26 mouse cellular contexts compared by ENCODE assay signal in genomic region chr3:97774861-97775260, GRCm38 (mm10).
A peak's percentile ranks its signal among the peaks of the same experiment; 100 is the strongest.
DNase-seq lines count a peak whose midpoint lies in the region; ATAC-seq and TF ChIP-seq lines count a peak whose summit lies in the region.
"Had no signal": no experiment of that assay in that cellular context is flagged by ENCODE, and none has a peak within 500 bp of the region (broad histone marks: within the 10 kb centered on the region; RNA-seq: fewer than 3 reads in every experiment).

No protein-coding gene starts in this region.

- dilution Hi-C loops in CH12.LX (cut with MboI; ENCODE audit: extremely low pct_ligation_motif_present, extremely low pct_unique_long_range_greater_than_20kb, low sequenced_read_pairs): no loop called here

- H3K27ac ChIP-seq in CH12.LX (ENCODE audit: insufficient read depth, low read depth): no peak overlapping the region
- no peak overlapping the region for H3K27ac ChIP-seq in hindbrain, embryonic 13.5 days
- H3K27ac ChIP-seq: forebrain, embryonic 13.5 days; gastrocnemius, adult 2 months; hindbrain, embryonic 15.5 days; intestine, embryonic 15.5 days; layer of hippocampus, adult 2 months; midbrain, embryonic 13.5 days; neural tube, embryonic 12.5 days; stomach, embryonic 15.5 days had no signal

- H3K9ac ChIP-seq in CH12.LX (ENCODE audit: insufficient read depth, low read depth): 0 out of 2 replicates have a peak overlapping the region, but pooled peaks have one; percentile 33
- no peak overlapping the region for H3K9ac ChIP-seq in hindbrain, embryonic 13.5 days
- H3K9ac ChIP-seq: forebrain, embryonic 13.5 days; heart, embryonic 12.5 days; hindbrain, embryonic 15.5 days; intestine, embryonic 15.5 days; midbrain, embryonic 13.5 days; neural tube, embryonic 12.5 days; stomach, embryonic 15.5 days had no signal

- TF ChIP-seq CTCF in CH12.LX (conservative IDR thresholded peaks at IDR 0.05 in 1 of 2, IDR thresholded peaks at IDR 0.05 in 1 of 2; ENCODE audit: low read depth in 2 of 2, low read length in 2 of 2): peak in 1 of 2 experiments; percentile 60; a peak in 2 of 4 replicates

- H3K79me2 ChIP-seq in CH12.LX (replicated peaks; ENCODE audit: control insufficient read depth, extremely low read depth, insufficient read depth, poor library complexity, severe bottlenecking): no peaks in the 10 kb centered on the region

- no peaks in the 10 kb centered on the region for H3K27me3 ChIP-seq in CH12.LX (replicated peaks)
- no peaks in the 10 kb centered on the region for H3K27me3 ChIP-seq in hindbrain, embryonic 13.5 days
- H3K27me3 ChIP-seq: forebrain, embryonic 13.5 days; heart, embryonic 12.5 days; hindbrain, embryonic 15.5 days; intestine, embryonic 15.5 days; midbrain, embryonic 13.5 days; neural tube, embryonic 12.5 days; stomach, embryonic 15.5 days had no signal

- intact Hi-C loops in heart, postnatal 14 days (cut with DNase I): no loop called here

- WGBS in hindbrain, embryonic 13.5 days: 81% methylated on average over 1 of the region's 1 CpGs

- peak; percentile 85 for TF ChIP-seq EP300 in CH12.LX (IDR thresholded peaks at IDR 0.05; ENCODE audit: low read length)

- TF ChIP-seq POLR2A in CH12.LX (IDR thresholded peaks at IDR 0.05; ENCODE audit: low read depth, low read length): no peak

- peak; percentile 51 for DNase-seq in A20 (ENCODE audit: low read depth, low spot score)
- DNase-seq in CH12.LX (ENCODE audit: extremely low read depth): peak; percentile 81
- DNase-seq in heart, postnatal 14 days: no peak
- DNase-seq in cerebellum, postnatal 4 days (ENCODE audit: low spot score in 2 of 2): no peak
- DNase-seq: adrenal gland, postnatal 25 days; cerebellum, adult 9-11 months; gastrocnemius, adult 2 months; heart, postnatal 10 days; kidney, adult 9 months; kidney, postnatal 25 days; lung, postnatal 10 days; retina, postnatal 1 day; thymus, adult 18-20 months; thymus, postnatal 36 days had no signal

- peak overlapping the region; percentile 66; the same call in 1 of the 2 replicates for H3K4me2 ChIP-seq in CH12.LX (ENCODE audit: insufficient read depth, low read depth, poor library complexity, severe bottlenecking)
- H3K4me2 ChIP-seq in hindbrain, embryonic 13.5 days: no peak overlapping the region
- H3K4me2 ChIP-seq: forebrain, embryonic 13.5 days; heart, embryonic 12.5 days; hindbrain, embryonic 15.5 days; intestine, embryonic 15.5 days; midbrain, embryonic 13.5 days; neural tube, embryonic 12.5 days; stomach, embryonic 15.5 days had no signal

- peak; percentile 59 for TF ChIP-seq RAD21 in CH12.LX (IDR thresholded peaks at IDR 0.05; ENCODE audit: low read depth, low read length)

- peaks cover 2 to 17% of the 10 kb centered on the region in 2 experiments; a peak in 3 of 4 replicates for H3K4me1 ChIP-seq in CH12.LX (ENCODE audit: control insufficient read depth in 1 of 2, insufficient read depth in 2 of 2)
- no peaks in the 10 kb centered on the region for H3K4me1 ChIP-seq in hindbrain, embryonic 13.5 days (replicated peaks)
- H3K4me1 ChIP-seq: forebrain, embryonic 13.5 days; hindbrain, embryonic 15.5 days; intestine, embryonic 15.5 days; megakaryocyte, embryonic 14.5 days; neural tube, embryonic 12.5 days had no signal

- in situ Hi-C loops in CH12.LX (cut with MboI; ENCODE audit: low pct_ligation_motif_present, low pct_unique_long_range_greater_than_20kb, low sequenced_read_pairs): loop anchor here (25.0 kb wide), 1 partner anchor 562 kb away; the partner anchor contains the start of gene Phgdh

- H3K9me3 ChIP-seq in CH12.LX (replicated peaks; ENCODE audit: low read length): no peaks in the 10 kb centered on the region
- no peaks in the 10 kb centered on the region for H3K9me3 ChIP-seq in hindbrain, embryonic 13.5 days
- H3K9me3 ChIP-seq: forebrain, embryonic 13.5 days; heart, embryonic 12.5 days; hindbrain, embryonic 15.5 days; intestine, embryonic 15.5 days; megakaryocyte, embryonic 14.5 days; midbrain, embryonic 13.5 days; neural tube, embryonic 12.5 days; stomach, embryonic 15.5 days had no signal

- no peak overlapping the region for H3K4me3 ChIP-seq in CH12.LX (replicated peaks in 1 of 3; ENCODE audit: low read depth in 2 of 3, low read length in 2 of 3, poor library complexity in 1 of 3)
- no peak overlapping the region for H3K4me3 ChIP-seq in hindbrain, embryonic 13.5 days
- H3K4me3 ChIP-seq: forebrain, embryonic 13.5 days; gastrocnemius, adult 2 months; heart, embryonic 12.5 days; hindbrain, embryonic 15.5 days; intestine, embryonic 15.5 days; layer of hippocampus, adult 2 months; megakaryocyte, embryonic 14.5 days; midbrain, embryonic 13.5 days; neural tube, embryonic 12.5 days; stomach, embryonic 15.5 days had no signal

- H3K36me3 ChIP-seq in CH12.LX (replicated peaks in 1 of 2; ENCODE audit: control insufficient read depth in 1 of 2, insufficient read depth in 1 of 2, low read length in 1 of 2): no peaks in the 10 kb centered on the region
- H3K36me3 ChIP-seq in hindbrain, embryonic 13.5 days: no peaks in the 10 kb centered on the region
- H3K36me3 ChIP-seq: hindbrain, embryonic 15.5 days; intestine, embryonic 15.5 days; midbrain, embryonic 13.5 days; neural tube, embryonic 12.5 days; stomach, embryonic 15.5 days had no signal

- peak; percentile 98 for ATAC-seq in granulocyte monocyte progenitor cell, adult 5-6 weeks (replicated peaks; ENCODE audit: poor library complexity, severe bottlenecking)
- ATAC-seq in monocyte, adult 5-6 weeks (replicated peaks; ENCODE audit: insufficient number of reproducible peaks, low FRiP score, low TSS enrichment, poor library complexity, severe bottlenecking): peak; percentile 86
- no peak for ATAC-seq in hindbrain, embryonic 13.5 days (ENCODE audit: low FRiP score)
- ATAC-seq: forebrain, embryonic 13.5 days; intestine, embryonic 15.5 days; midbrain, embryonic 13.5 days had no signal

TF ChIP-seq in CH12.LX, 34 proteins besides CTCF, POLR2A, EP300 and RAD21:
- TF ChIP-seq ELF1 (IDR thresholded peaks at IDR 0.05; ENCODE audit: low read depth, low read length) (no peak), ZKSCAN1 (IDR thresholded peaks at IDR 0.05; ENCODE audit: borderline replicate concordance, low read depth, low read length) (no peak), ETS1 (conservative IDR thresholded peaks at IDR 0.05; ENCODE audit: low read depth, low read length) (peak; percentile 71), MEF2A (IDR thresholded peaks at IDR 0.05; ENCODE audit: borderline replicate concordance, low read depth, low read length) (peak; percentile 93), MAX (IDR thresholded peaks at IDR 0.05; ENCODE audit: low read length) (no peak), TBP (conservative IDR thresholded peaks at IDR 0.05; ENCODE audit: low read depth, low read length) (no peak), SMC3 (IDR thresholded peaks at IDR 0.05; ENCODE audit: low read depth, low read length) (peak; percentile 19; the same call in 1 of the 2 replicates)

Comparison
In these comparisons a context has a peak if more than half of its experiments do, and no peak if none do; other contexts are left out.
1. DNase-seq: peak in A20 (single experiment) and CH12.LX (single experiment); none in heart, postnatal 14 days (0 of 2) and cerebellum, postnatal 4 days (0 of 2).